14 mouse cellular contexts compared by ENCODE assay signal in the genomic region with DNA sequence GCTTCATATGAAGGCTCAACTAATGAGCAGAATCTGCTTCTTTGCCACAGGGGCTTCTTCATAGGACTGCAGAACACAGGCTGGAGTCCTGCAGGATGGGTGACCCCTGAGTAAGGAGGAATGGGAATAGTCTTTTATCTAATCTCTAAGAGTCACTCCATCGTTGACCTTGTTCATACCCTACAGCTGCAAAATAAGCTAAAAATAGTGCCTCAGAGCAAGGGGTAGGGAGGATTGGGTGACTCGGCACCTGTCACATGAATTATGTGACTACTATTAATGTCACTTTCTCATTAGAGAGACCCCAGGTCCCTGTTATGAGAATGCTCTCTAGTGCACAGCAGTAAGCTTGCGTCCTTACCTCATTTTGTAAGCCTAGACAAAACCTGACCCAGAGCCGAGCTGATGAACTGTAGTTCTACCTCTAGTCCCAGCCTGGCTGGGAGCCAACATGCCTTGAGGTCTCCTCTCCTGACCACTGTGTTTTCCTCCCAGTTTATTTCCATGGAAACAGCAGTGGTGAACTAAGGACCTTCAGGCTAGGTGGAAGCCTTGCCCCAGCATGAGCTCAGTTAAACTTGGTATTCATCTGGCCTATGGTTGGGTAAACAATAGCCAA. TPM values are rescaled to one million over a fixed set of nuclear protein-coding genes. Genes with fewer than 3 reads are reported as not detected.
DNase-seq lines count a peak whose midpoint lies in the region; ATAC-seq lines count a peak whose summit lies in the region.
"Had no signal": no experiment of that assay in that cellular context is flagged by ENCODE, and none has a peak within 500 bp of the region (broad histone marks: within the 10 kb centered on the region; RNA-seq: fewer than 3 reads in every experiment).

No protein-coding gene starts in this region.

- no peaks in the 10 kb centered on the region for H3K27me3 ChIP-seq in heart, embryonic 10.5 days (ENCODE audit: insufficient read depth, poor library complexity, severe bottlenecking)
- no peaks in the 10 kb centered on the region for H3K27me3 ChIP-seq in heart, embryonic 12.5 days (replicated peaks)
- no peaks in the 10 kb centered on the region for H3K27me3 ChIP-seq in intestine, embryonic 16.5 days (replicated peaks; ENCODE audit: control insufficient read depth, insufficient read depth, low read length)
- H3K27me3 ChIP-seq: midbrain, embryonic 12.5 days had no signal

- H3K4me2 ChIP-seq in heart, embryonic 12.5 days = peak overlapping the region; percentile 38
- H3K4me2 ChIP-seq in intestine, embryonic 16.5 days (ENCODE audit: low read depth, low read length) = no peak overlapping the region
- H3K4me2 ChIP-seq: midbrain, embryonic 12.5 days had no signal

- H3K27ac ChIP-seq in heart, embryonic 10.5 days = peak overlapping the region; percentile 85
- peak overlapping the region; percentile 86 for H3K27ac ChIP-seq in heart, embryonic 12.5 days (ENCODE audit: poor library complexity, severe bottlenecking)
- no peak overlapping the region for H3K27ac ChIP-seq in intestine, embryonic 16.5 days (ENCODE audit: low read length)

- no peaks in the 10 kb centered on the region for H3K36me3 ChIP-seq in heart, embryonic 10.5 days
- H3K36me3 ChIP-seq in heart, embryonic 12.5 days = no peaks in the 10 kb centered on the region
- no peaks in the 10 kb centered on the region for H3K36me3 ChIP-seq in intestine, embryonic 16.5 days (ENCODE audit: control insufficient read depth, insufficient read depth, low read length)

- DNase-seq in heart, embryonic 10.5 days (ENCODE audit: low spot score) = peak; percentile 82
- no peak for DNase-seq in heart, adult 9 months (ENCODE audit: low spot score in 2 of 2)
- peak; percentile 34 for DNase-seq in MN1 (ENCODE audit: low spot score)
- peak; percentile 76 for DNase-seq in kidney, postnatal 10 days
- DNase-seq in spleen, adult 12 weeks (ENCODE audit: low spot score) = no peak
- no peak for DNase-seq in T-cell, adult 2 months (ENCODE audit: low spot score)
- DNase-seq: layer of hippocampus, adult 9-11 months; right cerebral cortex, postnatal 25 days; thymus, postnatal 36 days had no signal

- no peaks in the 10 kb centered on the region for H3K9me3 ChIP-seq in heart, embryonic 10.5 days
- no peaks in the 10 kb centered on the region for H3K9me3 ChIP-seq in heart, embryonic 12.5 days (replicated peaks)
- H3K9me3 ChIP-seq in intestine, embryonic 16.5 days (ENCODE audit: control insufficient read depth, low read length) = no peaks in the 10 kb centered on the region
- H3K9me3 ChIP-seq: G1E; midbrain, embryonic 12.5 days had no signal

- WGBS in heart, embryonic 10.5 days = 28% methylated on average over 4 of the region's 4 CpGs
- WGBS in heart, embryonic 12.5 days = 17% methylated on average over 4 of the region's 4 CpGs
- WGBS in intestine, embryonic 16.5 days = 59% methylated on average over 4 of the region's 4 CpGs

- no peak overlapping the region for H3K9ac ChIP-seq in heart, embryonic 12.5 days
- no peak overlapping the region for H3K9ac ChIP-seq in intestine, embryonic 16.5 days (ENCODE audit: low read depth, low read length)
- H3K9ac ChIP-seq: midbrain, embryonic 12.5 days had no signal

- H3K4me3 ChIP-seq in heart, embryonic 10.5 days = peak overlapping the region; percentile 4; the same call in 1 of the 2 replicates
- H3K4me3 ChIP-seq in heart, embryonic 12.5 days = no peak overlapping the region
- no peak overlapping the region for H3K4me3 ChIP-seq in intestine, embryonic 16.5 days (ENCODE audit: low read length)
- H3K4me3 ChIP-seq: erythroblast, embryonic 14.5 days; midbrain, embryonic 12.5 days had no signal

- H3K4me1 ChIP-seq in heart, embryonic 10.5 days = peaks cover 84% of the 10 kb centered on the region
- H3K4me1 ChIP-seq in heart, embryonic 12.5 days (replicated peaks) = peaks cover 82% of the 10 kb centered on the region
- H3K4me1 ChIP-seq in intestine, embryonic 16.5 days (ENCODE audit: control insufficient read depth, insufficient read depth, low read length) = peaks cover 13% of the 10 kb centered on the region

- peak; percentile 46 for ATAC-seq in heart, embryonic 12.5 days (ENCODE audit: insufficient number of reproducible peaks, low FRiP score)
- no peak for ATAC-seq in intestine, embryonic 16.5 days

RNA-seq across cellular contexts. Expression of a gene that starts 37.8 kb away (rescaled TPM):
- polyA plus RNA-seq in heart, embryonic 10.5 days (2016; fragmentation: Nextera tagmentation; extraction: Ambion mirVana) = 40.4 and 49.8 TPM in 2 replicates
- polyA plus RNA-seq in heart, embryonic 12.5 days (2016; fragmentation: Nextera tagmentation; extraction: Ambion mirVana) = 54.6 and 54.7 TPM in 2 replicates
- polyA plus RNA-seq in intestine, embryonic 16.5 days (2015; fragmentation: Nextera tagmentation; extraction: Ambion mirVana) = 41.6 and 42.9 TPM in 2 replicates
- polyA plus RNA-seq: erythroblast, embryonic 14.5 days; G1E had no signal

Comparison
In these comparisons a context has a peak if more than half of its experiments do, and no peak if none do; other contexts are left out.
1. DNase-seq: peak in heart, embryonic 10.5 days (single experiment), MN1 (single experiment) and kidney, postnatal 10 days (single experiment); none in heart, adult 9 months (0 of 2), spleen, adult 12 weeks (single experiment) and T-cell, adult 2 months (single experiment).